Mouse (Mus musculus): ENCODE measurements around the gene Fut11.

DNA sequence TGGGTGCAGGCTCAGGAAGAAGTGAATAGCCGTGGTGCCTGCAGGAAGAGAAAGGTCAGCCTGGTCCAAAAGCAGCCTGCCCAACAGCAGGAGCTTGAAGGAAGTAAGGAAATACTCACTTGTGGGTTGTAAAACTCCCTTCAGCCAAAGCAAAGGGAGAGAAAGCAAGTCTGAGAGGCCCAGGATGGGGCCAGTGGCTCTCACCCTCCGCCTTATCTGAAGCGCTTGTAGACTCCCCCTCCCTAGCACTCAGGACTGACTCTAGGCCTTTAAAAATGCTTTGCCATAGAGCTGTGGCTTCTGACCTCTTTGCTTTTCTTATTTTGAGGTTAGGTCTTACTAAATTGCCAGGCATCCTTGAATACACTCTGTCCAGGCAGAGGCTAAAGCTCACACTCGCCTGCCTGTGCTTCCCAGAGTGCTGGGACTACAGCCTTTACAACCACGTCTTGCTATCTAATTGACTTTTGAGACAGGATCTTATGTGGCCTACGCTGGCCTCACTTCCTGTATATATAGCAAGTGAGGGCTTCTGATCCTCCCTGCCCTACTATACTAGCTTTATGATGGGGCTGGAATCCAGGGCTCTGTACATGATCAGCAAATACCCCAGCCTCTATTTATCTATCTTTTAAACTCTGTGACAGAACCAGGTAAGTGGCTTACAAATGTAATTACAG lies 31.0 kb downstream of the Fut11 start:
- TF ChIP-seq CTCF (IDR thresholded peaks at IDR 0.05; ENCODE audit: control insufficient read depth, insufficient read depth, insufficient replicate concordance, low read depth, low read length) (no peak), POLR2A (IDR thresholded peaks at IDR 0.05; ENCODE audit: control insufficient read depth, low read depth, low read length) (no peak)
